Mouse (Mus musculus): ENCODE measurements around the gene Gm27021. TPM values are rescaled to one million over a fixed set of nuclear protein-coding genes. Genes with fewer than 3 reads are reported as not detected.

Gene Gm27021
- polyA plus RNA-seq, 1 experiment: 0.57 TPM

GRCm38 (mm10) chr8:120599504-120599903, 68.4 kb downstream of the Gm27021 start:
- no peak overlapping the region for H3K27ac ChIP-seq (ENCODE audit: control insufficient read depth, insufficient read depth, low read depth, low read length)
- TF ChIP-seq POLR2A (IDR thresholded peaks at IDR 0.05; ENCODE audit: control insufficient read depth, low read depth, low read length): no peak
- peak; percentile 86; the same call in 1 of the 2 replicates for TF ChIP-seq CTCF (IDR thresholded peaks at IDR 0.05; ENCODE audit: control insufficient read depth, insufficient read depth, insufficient replicate concordance, low read depth, low read length)

GRCm38 (mm10) chr8:120598579-120598978, 69.3 kb downstream of the Gm27021 start:
- Histone ChIP-seq H3K36me3 (ENCODE audit: control insufficient read depth, insufficient read depth, low read length) (no peaks in the 10 kb centered on the region), H3K27me3 (ENCODE audit: control insufficient read depth, insufficient read depth, low read length) (no peaks in the 10 kb centered on the region), H3K4me3 (ENCODE audit: control insufficient read depth, low read depth, low read length) (peak overlapping the region; percentile 9; the same call in 1 of the 2 replicates), H3K4me1 (ENCODE audit: control insufficient read depth, insufficient read depth, low read length) (peaks cover 8% of the 10 kb centered on the region), H3K27ac (ENCODE audit: control insufficient read depth, insufficient read depth, low read depth, low read length) (no peak overlapping the region)
- TF ChIP-seq CTCF (IDR thresholded peaks at IDR 0.05; ENCODE audit: control insufficient read depth, insufficient read depth, insufficient replicate concordance, low read depth, low read length): no peak
- no peak for TF ChIP-seq POLR2A (IDR thresholded peaks at IDR 0.05; ENCODE audit: control insufficient read depth, low read depth, low read length)

More at GRCm38 (mm10) chr8:120599504-120599903, 68.4 kb downstream of the Gm27021 start:
- no peaks in the 10 kb centered on the region for H3K36me3 ChIP-seq (ENCODE audit: control insufficient read depth, insufficient read depth, low read length)
- H3K4me3 ChIP-seq (ENCODE audit: control insufficient read depth, low read depth, low read length): no peak overlapping the region
- H3K27me3 ChIP-seq (ENCODE audit: control insufficient read depth, insufficient read depth, low read length): no peaks in the 10 kb centered on the region
- H3K4me1 ChIP-seq (ENCODE audit: control insufficient read depth, insufficient read depth, low read length): peaks cover 8% of the 10 kb centered on the region

GRCm38 (mm10) chr8:120595963-120596362, 71.9 kb downstream of the Gm27021 start:
- Histone ChIP-seq H3K4me1 (ENCODE audit: control insufficient read depth, insufficient read depth, low read length) (peaks cover 8% of the 10 kb centered on the region), H3K4me3 (ENCODE audit: control insufficient read depth, low read depth, low read length) (no peak overlapping the region), H3K36me3 (ENCODE audit: control insufficient read depth, insufficient read depth, low read length) (no peaks in the 10 kb centered on the region), H3K27ac (ENCODE audit: control insufficient read depth, insufficient read depth, low read depth, low read length) (no peak overlapping the region), H3K27me3 (ENCODE audit: control insufficient read depth, insufficient read depth, low read length) (no peaks in the 10 kb centered on the region)
- TF ChIP-seq CTCF (IDR thresholded peaks at IDR 0.05; ENCODE audit: control insufficient read depth, insufficient read depth, insufficient replicate concordance, low read depth, low read length) (peak; percentile 94), POLR2A (IDR thresholded peaks at IDR 0.05; ENCODE audit: control insufficient read depth, low read depth, low read length) (no peak)

GRCm38 (mm10) chr8:120594571-120594970, 73.3 kb downstream of the Gm27021 start:
- H3K27me3 ChIP-seq (ENCODE audit: control insufficient read depth, insufficient read depth, low read length): no peaks in the 10 kb centered on the region
- no peaks in the 10 kb centered on the region for H3K36me3 ChIP-seq (ENCODE audit: control insufficient read depth, insufficient read depth, low read length)
- peaks cover 8% of the 10 kb centered on the region for H3K4me1 ChIP-seq (ENCODE audit: control insufficient read depth, insufficient read depth, low read length)
- H3K4me3 ChIP-seq (ENCODE audit: control insufficient read depth, low read depth, low read length): no peak overlapping the region
- peak; percentile 71; the same call in 1 of the 2 replicates for TF ChIP-seq CTCF (IDR thresholded peaks at IDR 0.05; ENCODE audit: control insufficient read depth, insufficient read depth, insufficient replicate concordance, low read depth, low read length)
- no peak for TF ChIP-seq POLR2A (IDR thresholded peaks at IDR 0.05; ENCODE audit: control insufficient read depth, low read depth, low read length)
- no peak overlapping the region for H3K27ac ChIP-seq (ENCODE audit: control insufficient read depth, insufficient read depth, low read depth, low read length)

GRCm38 (mm10) chr8:120591587-120592292, 76.1 kb downstream of the Gm27021 start:
- Histone ChIP-seq H3K36me3 (ENCODE audit: control insufficient read depth, insufficient read depth, low read length) (no peaks in the 10 kb centered on the region), H3K4me1 (ENCODE audit: control insufficient read depth, insufficient read depth, low read length) (peaks cover 2% of the 10 kb centered on the region), H3K27me3 (ENCODE audit: control insufficient read depth, insufficient read depth, low read length) (no peaks in the 10 kb centered on the region), H3K4me3 (ENCODE audit: control insufficient read depth, low read depth, low read length) (no peak overlapping the region), H3K27ac (ENCODE audit: control insufficient read depth, insufficient read depth, low read depth, low read length) (no peak overlapping the region)
- TF ChIP-seq POLR2A (IDR thresholded peaks at IDR 0.05; ENCODE audit: control insufficient read depth, low read depth, low read length): no peak
- TF ChIP-seq CTCF (IDR thresholded peaks at IDR 0.05; ENCODE audit: control insufficient read depth, insufficient read depth, insufficient replicate concordance, low read depth, low read length): no peak

- Histone ChIP-seq H3K27ac (ENCODE audit: control insufficient read depth, insufficient read depth, low read depth, low read length) (no peak overlapping the region), H3K36me3 (ENCODE audit: control insufficient read depth, insufficient read depth, low read length) (no peaks in the 10 kb centered on the region), H3K4me1 (ENCODE audit: control insufficient read depth, insufficient read depth, low read length) (no peaks in the 10 kb centered on the region; the same call in none of the 2 replicates), H3K4me3 (ENCODE audit: control insufficient read depth, low read depth, low read length) (no peak overlapping the region), H3K27me3 (ENCODE audit: control insufficient read depth, insufficient read depth, low read length) (no peaks in the 10 kb centered on the region)
- TF ChIP-seq POLR2A (IDR thresholded peaks at IDR 0.05; ENCODE audit: control insufficient read depth, low read depth, low read length): no peak
- TF ChIP-seq CTCF (IDR thresholded peaks at IDR 0.05; ENCODE audit: control insufficient read depth, insufficient read depth, insufficient replicate concordance, low read depth, low read length): no peak
These were observed 78.0 kb downstream of the Gm27021 start for GRCm38 (mm10) chr8:120589921-120590320.

GRCm38 (mm10) chr8:120588908-120589771, 78.7 kb downstream of the Gm27021 start, which contains the start of gene Gins2:
Gene Gins2, minus strand, starts transcription at chr8:120589304.
- peak within 1 kb of the TSS; percentile 85 for H3K4me3 ChIP-seq (ENCODE audit: control insufficient read depth, low read depth, low read length)
- H3K36me3 ChIP-seq (ENCODE audit: control insufficient read depth, insufficient read depth, low read length): no peaks in the 10 kb centered on the region
- H3K27ac ChIP-seq (ENCODE audit: control insufficient read depth, insufficient read depth, low read depth, low read length): peak within 1 kb of the TSS; percentile 19; the same call in 1 of the 2 replicates
- H3K4me1 ChIP-seq (ENCODE audit: control insufficient read depth, insufficient read depth, low read length): no peaks in the 10 kb centered on the region; the same call in none of the 2 replicates
- no peaks in the 10 kb centered on the region for H3K27me3 ChIP-seq (ENCODE audit: control insufficient read depth, insufficient read depth, low read length)
- no peak; the same call in 1 of the 2 replicates for TF ChIP-seq CTCF (IDR thresholded peaks at IDR 0.05; ENCODE audit: control insufficient read depth, insufficient read depth, insufficient replicate concordance, low read depth, low read length)
- peak; percentile 47; the same call in 1 of the 2 replicates for TF ChIP-seq POLR2A (IDR thresholded peaks at IDR 0.05; ENCODE audit: control insufficient read depth, low read depth, low read length)
